24 mouse cellular contexts compared by ENCODE assay signal in genomic region chr15:7116699-7117098, GRCm38 (mm10).
"Had no signal": no experiment of that assay in that cellular context is flagged by ENCODE, and none has a peak within 500 bp of the region (broad histone marks: within the 10 kb centered on the region; RNA-seq: fewer than 3 reads in every experiment).

No protein-coding gene starts in this region.

- H3K4me1 ChIP-seq: heart, embryonic 15.5 days; intestine, embryonic 15.5 days; limb, embryonic 13.5 days; liver, embryonic 12.5 days had no signal

- H3K27me3 ChIP-seq: heart, embryonic 13.5 days; heart, embryonic 15.5 days; intestine, embryonic 15.5 days; limb, embryonic 13.5 days; limb, embryonic 15.5 days had no signal

- ATAC-seq: hindbrain, embryonic 16.5 days; inflammation-experienced regulatory T-cells, adult 6 months; intestine, embryonic 15.5 days; intestine, postnatal 0 days; liver, embryonic 12.5 days had no signal

- H3K4me2 ChIP-seq: heart, embryonic 13.5 days; heart, embryonic 15.5 days; hindbrain, embryonic 14.5 days; intestine, embryonic 15.5 days; limb, embryonic 13.5 days; limb, embryonic 15.5 days; liver, embryonic 12.5 days had no signal

- DNase-seq: gastrocnemius, postnatal 14 days; gastrocnemius, postnatal 36 days; heart, adult 18-20 months; heart, postnatal 14 days; heart, postnatal 36 days; kidney, adult 18-20 months; kidney, adult 8-10 months; kidney, postnatal 10 days; kidney, postnatal 36 days; layer of hippocampus, adult 9-11 months; layer of hippocampus, postnatal 36 days; left cerebral cortex, postnatal 4 days had no signal

- H3K4me3 ChIP-seq: heart, embryonic 10.5 days; heart, embryonic 13.5 days; heart, embryonic 15.5 days; intestine, embryonic 15.5 days; limb, embryonic 13.5 days; limb, embryonic 15.5 days; liver, embryonic 12.5 days had no signal

- H3K27ac ChIP-seq: heart, embryonic 10.5 days; heart, embryonic 13.5 days; heart, embryonic 15.5 days; hindbrain, embryonic 14.5 days; intestine, embryonic 15.5 days; limb, embryonic 13.5 days; limb, embryonic 15.5 days; liver, embryonic 12.5 days; liver, embryonic 14.5 days had no signal

- H3K36me3 ChIP-seq: heart, embryonic 10.5 days; heart, embryonic 13.5 days; heart, embryonic 15.5 days; intestine, embryonic 15.5 days; limb, embryonic 13.5 days; limb, embryonic 15.5 days; liver, embryonic 12.5 days had no signal

- H3K9ac ChIP-seq: heart, embryonic 13.5 days; heart, embryonic 15.5 days; hindbrain, embryonic 14.5 days; intestine, embryonic 15.5 days; limb, embryonic 13.5 days; limb, embryonic 15.5 days; liver, embryonic 12.5 days; liver, embryonic 14.5 days had no signal

- H3K9me3 ChIP-seq: heart, embryonic 10.5 days; heart, embryonic 13.5 days; heart, embryonic 15.5 days; intestine, embryonic 15.5 days; limb, embryonic 13.5 days; limb, embryonic 15.5 days; liver, embryonic 12.5 days had no signal
